Mouse (Mus musculus): ENCODE measurements around the gene Ifi213.
"Not testable (repeated sequence)": the region's sequence is repeated elsewhere in the genome, so short reads cannot be mapped to it uniquely, and the experiment has no call there.

Gene Ifi213

DNA sequence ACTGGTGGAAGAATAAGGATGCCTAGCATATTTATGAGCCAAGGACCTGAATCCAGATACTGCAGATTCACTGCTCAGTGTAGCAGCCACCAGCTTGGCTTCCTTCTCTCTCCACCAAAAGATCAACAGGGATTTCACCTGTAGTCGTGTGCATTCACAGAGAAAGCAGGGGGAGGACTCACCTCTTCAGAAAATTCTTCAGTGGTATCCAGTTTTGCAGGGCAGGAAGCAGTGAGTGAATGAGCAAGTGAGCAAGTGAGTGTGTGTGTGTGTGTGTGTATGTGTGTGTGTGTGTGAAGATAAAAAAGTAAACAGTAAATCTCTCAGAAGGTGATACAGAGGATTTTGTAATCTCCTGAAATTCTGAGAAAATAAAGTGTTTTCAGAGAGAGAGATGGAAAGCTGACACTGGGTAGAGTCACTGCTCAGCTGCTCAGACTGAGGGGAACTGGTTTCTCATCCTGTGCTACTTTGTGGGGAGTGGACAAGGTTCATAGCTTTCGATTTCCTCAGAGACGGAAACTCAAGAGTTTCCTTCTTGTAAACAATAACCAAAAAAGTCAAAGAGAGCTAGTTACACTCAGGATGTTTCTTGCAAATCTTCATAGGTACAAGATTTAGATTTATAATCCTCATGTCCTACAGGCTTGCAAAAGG is at the start of gene Ifi213:
TSS of gene Ifi213 (minus strand) at position 437 of the 657 bp plus-strand sequence.
- peak; percentile 14 for DNase-seq

DNA sequence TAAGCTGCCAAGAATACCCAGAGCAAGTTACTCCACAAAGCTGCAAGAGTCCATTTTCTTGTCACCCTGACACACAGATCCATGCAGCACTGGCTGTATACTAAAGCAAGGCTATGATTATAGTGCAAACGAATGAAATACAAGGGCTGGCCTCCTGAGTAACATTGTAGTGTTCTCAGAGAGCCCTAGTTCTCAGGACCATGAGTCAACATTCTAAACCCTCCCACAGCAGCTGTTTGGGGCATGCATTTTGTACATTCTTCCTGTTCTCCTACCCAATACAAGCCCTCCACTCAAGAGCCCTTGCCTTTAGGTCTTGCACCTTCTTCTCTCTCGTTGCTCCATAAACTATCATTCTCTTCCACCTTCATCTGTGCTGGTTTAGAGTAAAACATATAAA is 46.3 kb upstream of the Ifi213 start:
- no peak for DNase-seq

DNA sequence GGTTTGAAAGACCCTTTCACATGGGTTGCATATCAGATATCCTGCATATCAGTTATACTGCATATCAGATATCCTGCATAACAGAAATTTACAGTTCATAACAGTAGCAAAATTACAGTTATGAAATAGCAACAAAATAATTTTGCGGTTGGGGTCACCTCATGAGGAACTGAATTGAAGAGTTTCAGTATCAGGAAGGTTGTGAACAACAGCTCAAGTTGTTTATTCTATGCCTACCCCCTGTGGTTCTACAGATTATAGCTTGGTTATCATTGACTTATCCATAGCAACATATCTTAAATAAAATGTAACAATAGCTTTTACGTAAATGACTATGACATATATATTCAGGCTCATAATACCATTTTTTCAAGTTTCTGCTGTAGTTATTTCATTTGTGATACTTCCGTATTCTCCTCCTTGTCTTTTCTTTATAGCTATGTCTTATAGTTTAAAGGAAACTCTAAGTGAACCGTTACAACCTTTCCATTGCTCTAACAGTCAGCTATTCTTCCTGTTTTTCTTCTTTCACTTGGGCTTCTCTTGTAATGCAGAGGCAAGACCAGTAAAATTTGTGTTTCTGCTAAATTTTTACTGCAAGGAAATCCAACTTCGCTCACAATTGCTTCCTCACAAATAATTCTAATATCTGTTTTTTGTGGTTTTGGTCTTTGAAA is 35.0 kb upstream of the Ifi213 start:
- DNase-seq = no peak

DNA sequence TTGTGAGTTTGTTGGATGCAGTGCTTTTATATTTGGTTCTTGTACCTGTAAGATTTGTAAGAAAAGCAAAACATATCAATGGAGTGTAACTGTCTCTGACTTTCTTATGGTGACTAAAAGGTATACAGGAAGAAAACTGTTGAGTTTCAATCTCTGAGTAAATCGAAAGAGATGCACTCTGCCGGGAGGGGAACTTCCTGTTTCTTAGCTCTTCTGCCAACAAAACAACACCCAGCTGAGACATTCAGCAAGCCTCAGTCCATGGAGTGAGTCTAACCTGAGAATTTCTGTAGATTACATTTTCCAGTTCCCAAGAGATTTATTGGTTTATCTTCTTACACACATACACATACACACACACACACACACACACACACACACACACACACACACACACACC is 31.5 kb upstream of the Ifi213 start, which contains the start of gene Ifi209:
TSS of gene Ifi209 (plus strand) at position 296 of the 400 bp plus-strand sequence.
- DNase-seq = peak; percentile 52

DNA sequence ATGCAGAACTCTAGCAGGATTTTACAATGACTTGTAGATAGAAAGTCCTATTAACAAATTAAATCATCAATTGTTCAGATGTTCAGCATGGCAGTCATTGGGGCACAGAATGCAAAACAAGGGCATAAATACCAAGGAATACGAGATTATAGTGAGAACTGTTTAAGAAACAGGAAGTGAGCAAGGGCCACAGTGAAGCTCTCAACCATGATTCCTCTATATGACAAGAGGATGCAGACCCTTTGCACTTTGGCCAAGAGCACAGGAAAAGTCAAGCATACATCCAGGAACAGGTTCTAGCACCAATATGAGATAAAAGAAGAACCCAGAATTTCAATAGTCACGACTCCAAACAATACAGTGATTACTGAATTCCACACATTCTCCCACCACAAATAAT is 27.6 kb upstream of the Ifi213 start:
- DNase-seq = no peak

DNA sequence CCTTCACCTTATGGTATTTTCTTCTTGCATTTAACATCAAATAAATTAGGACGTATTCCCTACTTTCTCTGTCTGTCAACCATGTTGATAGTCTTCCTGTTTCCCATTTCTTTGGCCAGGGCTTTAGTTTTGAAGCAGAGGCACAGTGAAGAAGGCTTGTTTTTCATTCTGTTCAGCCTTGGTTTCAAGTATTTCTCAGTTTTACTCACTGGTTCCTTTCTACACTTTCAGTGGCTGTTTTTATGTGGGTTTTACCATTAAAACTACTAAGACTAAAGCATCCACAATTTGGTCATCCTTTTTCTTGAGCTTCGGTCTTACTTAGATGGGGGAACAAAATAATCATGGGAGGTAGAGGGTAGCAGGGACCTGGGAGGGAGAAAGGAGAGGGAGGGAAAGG is 25.0 kb upstream of the Ifi213 start:
- DNase-seq = no peak

DNA sequence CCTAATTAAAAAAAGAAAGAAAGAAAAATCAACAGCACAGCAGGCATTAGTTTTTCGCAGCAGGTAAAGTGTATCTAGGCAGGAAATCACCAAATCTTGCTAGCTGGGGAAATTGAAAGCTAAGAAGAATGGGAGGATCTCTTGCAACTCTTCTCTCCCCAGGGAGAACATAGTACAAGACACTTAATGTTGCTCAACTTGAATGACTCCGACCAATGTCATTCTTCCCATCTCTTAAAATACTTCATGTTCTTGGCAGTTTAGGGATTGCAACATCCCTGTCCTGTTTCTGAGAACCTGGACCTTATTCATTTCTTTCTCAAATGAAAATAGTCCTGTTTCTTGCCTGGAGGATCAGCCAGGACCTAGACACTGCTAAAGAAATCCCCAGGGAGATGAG is 23.1 kb upstream of the Ifi213 start:
- not testable (repeated sequence) for DNase-seq

DNA sequence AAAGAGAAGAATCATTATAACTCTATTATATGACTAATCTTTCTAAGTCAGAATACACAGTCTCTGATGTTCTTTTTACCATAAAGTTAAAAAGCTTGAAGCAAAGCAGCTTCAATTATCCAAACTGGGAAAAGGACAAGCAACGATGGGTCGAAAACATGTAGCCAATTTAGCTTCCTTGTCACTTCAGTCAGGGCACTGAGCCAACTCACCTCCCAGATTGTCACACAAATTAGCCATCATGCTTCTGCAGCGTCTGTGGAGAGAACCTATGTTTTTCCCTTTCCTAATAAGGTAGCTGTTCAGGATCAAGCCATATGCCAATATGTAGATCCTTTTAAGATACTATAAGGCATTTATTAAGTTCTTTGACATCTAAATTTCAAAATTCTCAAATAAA is 11.2 kb upstream of the Ifi213 start:
- DNase-seq = not testable (repeated sequence)

DNA sequence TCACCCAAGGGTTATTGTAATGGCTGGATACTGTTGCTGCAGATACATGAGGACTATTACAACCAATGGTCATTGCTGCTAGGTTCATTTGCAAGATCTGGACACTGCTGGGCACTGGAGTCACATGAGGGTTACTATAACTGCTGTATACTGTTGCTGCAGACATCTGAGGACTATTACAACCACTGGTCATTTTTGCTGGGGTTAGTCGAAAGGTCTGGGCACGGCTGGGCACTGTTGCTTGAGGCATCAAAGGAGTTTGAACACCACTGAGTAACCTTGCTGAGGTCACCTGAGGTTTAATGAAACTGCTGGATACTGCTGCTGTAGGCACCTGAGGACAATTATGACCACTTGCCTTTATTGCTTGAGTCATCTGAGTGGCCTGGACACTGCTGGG is 9.4 kb downstream of the Ifi213 start:
- not testable (repeated sequence) for DNase-seq

DNA sequence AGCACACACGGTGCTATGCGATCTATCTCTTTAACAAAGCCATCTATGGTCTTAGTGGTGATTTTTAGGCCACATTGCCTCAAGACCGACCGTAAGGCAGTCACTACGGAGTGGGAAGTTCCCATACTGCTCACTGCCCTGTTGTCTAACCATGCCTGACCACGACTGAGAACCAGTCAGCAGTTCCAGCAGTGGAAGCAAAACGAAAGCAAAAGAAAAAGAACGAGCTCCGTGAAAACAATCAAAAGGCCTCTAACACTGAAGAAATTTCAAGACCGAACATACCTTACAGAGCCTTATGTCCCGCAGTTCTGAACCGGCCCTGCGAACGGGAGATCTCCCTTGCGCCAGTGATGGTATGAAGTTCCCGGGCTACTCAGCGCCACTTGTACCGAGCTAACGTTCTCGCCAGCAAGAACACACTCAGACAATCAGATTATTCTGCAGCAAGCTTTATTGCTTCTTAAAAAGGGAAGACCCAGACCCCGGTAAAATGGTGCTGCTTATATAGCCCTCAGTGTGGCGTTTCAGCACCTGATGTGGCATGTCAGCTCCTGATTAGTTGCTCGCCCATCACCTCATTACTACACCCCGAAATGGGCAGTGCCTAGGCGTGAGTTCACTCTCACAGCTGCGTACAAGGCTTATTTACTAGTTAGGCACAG is 19.0 kb downstream of the Ifi213 start:
- DNase-seq = no peak

DNA sequence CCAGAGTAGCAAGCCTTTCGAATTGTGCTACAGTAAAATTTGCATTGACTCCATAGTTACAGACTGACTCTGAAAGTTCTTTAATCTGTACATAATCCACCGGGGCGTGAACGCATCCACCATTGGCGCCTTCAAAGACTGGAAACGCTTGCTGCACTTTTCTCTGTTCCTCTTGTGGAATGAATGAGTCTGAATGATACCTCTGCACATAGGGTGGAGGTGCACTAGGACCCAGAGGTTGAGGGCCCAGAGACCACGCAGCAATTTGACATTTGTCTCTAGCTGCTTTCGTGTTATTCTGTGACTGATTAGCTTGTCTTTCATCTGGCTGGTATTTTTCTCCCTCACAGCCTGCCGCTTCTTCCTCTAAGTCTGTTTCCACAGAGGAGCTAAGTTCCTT is 20.0 kb downstream of the Ifi213 start:
- no peak for DNase-seq

DNA sequence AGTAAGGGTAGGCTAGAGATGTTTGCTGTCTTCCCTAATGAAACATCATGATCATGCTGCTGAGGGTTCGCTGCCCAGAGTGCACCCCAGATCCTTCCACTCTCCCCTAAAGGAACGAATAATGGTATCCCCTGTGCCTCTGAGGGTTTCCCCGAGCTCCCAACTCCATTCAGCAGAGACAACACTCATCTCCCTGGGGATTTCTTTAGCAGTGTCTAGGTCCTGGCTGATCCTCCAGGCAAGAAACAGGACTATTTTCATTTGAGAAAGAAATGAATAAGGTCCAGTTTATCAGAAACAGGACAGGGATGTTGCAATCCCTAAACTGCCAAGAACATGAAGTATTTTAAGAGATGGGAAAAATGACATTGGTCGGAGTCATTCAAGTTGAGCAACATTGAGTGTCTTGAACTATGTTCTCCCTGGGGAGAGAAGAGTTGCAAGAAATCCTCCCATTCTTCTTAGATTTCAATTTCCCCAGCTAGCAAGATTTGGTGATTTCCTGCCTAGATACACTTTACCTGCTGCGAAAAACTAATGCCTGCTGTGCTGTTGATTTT is 48.5 kb downstream of the Ifi213 start:
- not testable (repeated sequence) for DNase-seq

DNA sequence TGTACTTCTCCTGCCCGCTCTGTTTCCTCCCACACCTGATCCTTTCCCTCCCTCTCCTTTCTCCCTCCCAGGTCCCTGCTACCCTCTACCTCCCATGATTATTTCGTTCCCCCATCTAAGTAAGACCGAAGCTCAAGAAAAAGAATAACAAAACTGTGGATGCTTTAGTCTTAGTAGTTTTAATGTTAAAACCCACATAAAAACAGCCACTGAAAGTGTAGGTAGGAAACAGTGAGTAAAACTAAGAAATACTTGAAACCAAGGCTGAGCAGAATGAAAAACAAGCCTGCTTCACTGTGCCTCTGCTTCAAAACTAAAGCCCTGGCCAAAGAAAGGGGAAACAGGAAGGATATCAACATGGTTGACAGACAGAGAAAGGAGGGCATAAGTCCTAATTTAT is 50.3 kb downstream of the Ifi213 start:
- DNase-seq = not testable (repeated sequence)

DNA sequence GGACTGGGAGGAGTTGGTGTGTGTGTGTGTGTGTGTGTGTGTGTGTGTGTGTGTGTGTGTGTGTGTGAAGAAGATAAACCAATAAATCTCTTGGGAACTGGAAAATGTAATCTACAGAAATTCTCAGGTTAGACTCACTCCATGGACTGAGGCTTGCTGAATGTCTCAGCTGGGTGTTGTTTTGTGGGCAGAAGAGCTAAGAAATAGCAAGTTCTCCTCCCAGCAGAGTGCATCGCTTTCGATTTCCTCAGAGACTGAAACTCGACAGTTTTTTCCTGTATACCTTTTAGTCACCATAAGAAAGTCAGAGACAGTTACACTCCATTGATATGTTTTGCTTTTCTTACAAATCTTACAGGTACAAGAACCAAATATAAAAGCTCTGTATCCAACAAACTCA is 63.3 kb downstream of the Ifi213 start, which contains the start of gene Ifi214:
TSS of gene Ifi214 (minus strand) at position 167 of the 400 bp plus-strand sequence.
- peak; percentile 7 for DNase-seq

DNA sequence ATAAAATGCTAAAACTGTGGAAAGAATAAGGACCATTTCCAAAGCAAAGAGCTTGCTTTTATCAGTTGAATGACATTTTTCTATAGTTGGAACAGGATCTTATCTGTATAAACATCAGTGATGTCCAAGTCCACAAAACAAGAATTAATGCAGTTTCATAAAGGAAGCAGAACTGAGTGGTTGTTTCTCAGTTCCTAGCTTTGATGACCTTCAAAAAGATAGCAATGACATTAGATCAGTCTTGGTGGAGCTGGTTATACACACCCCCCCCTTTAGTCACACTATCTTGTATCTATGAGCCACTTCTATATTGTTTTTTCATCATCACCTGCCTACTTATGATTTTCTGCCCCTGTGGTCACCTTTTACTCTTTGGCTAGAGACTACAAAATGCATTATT is 77.6 kb downstream of the Ifi213 start:
- DNase-seq = no peak

Measured in thymus, postnatal 25 days (tissue).